Mouse (Mus musculus) regulatory T cell (primary cell): Measurements from ENCODE around the gene Atp6v1d.

Experiments
- in situ Hi-C: fragments of 300-600 bp; cut with MboI, MseI; formaldehyde crosslinking; loops from one replicate; pipeline ENCODE4 v1.15.1; 2025; ENCODE audit warnings: high pct_unique_total_duplicates

The Atp6v1d gene

GRCm38 (mm10) chr12:78861496-78862253 lies at the start of gene Atp6v1d, which contains the start of gene Eif2s1:
TSS of gene Atp6v1d (minus strand) at chr12:78861638.
TSS of gene Eif2s1 (plus strand) at chr12:78861819.
- in situ Hi-C loops = loop anchor here (25.0 kb wide), 1 partner anchor 649 kb away; no protein-coding TSS in a partner anchor

DNA sequence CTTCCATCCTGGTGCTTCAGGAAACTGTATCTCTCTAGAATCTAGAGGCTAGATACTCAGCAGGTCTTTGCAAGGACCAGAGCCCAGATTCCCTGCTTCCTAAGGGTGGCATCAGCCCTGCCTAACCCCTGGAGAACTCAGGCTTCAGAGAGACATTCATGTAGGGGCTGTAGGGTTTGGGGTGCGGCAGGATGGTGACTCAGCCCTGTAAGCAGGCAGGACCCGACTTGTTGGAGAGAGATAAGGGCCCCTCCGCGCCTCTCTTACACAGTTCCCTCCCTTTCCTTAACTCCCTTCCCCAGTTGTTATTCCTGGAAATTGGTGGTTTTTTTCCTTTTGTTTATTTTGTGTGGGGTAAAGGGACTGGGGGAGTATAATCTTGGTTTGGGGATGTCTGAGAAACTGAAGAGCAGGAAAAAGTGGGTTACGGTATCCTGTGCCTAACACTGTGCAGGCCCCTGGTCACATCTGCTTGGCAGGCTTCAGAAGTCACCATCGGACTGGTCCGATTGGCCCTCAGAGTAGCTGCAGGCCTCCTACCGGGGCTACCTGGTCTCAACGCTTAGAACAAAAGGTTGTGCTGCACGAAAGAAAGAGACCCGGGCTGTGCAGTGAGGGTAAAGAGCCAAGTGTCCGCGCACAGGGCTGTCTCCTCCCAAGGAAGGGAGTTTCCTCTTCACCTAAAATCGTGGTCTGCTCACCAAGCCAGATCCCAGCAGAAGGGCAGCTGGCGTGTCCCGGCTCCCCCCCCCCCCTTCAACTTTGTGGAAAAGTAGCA lies 49.4 kb upstream of the Atp6v1d start:
- in situ Hi-C loops = loop anchor here (5.0 to 10.0 kb wide), 2 partner anchors 96 to 1554 kb away; partner anchors contain the start of genes Exd2 and Tmem229b

DNA sequence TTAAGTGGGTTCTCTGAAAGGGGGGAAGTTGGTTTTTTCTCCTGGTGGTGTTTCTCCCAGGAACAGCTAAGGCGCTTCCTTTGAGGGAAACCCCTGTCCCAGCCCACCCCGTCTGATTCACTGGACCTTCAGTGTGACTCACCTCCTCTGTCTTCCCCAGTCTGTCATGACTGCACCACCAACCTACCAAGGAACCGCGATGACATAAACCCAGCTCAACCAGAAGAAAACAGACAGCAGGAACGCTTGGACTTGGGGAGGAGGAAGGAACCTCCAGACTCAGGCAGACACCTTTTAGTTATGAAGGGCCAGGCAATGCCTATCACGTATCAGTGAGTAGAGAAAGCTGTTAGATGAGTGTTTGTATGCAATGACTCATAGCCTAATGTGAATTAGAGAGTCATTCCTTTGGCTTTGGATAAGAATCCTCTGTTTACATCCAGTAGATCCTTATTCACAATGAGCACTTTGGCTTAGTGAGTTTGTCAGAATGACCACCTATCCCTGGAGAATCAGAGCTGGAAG lies 46.7 kb upstream of the Atp6v1d start:
- in situ Hi-C loops = no loop called here

- in situ Hi-C loops = no loop called here
These were observed 45.3 kb upstream of the Atp6v1d start, which contains the start of gene Plek2 for GRCm38 (mm10) chr12:78906707-78907162. TSS of gene Plek2 (minus strand) at chr12:78906964.

DNA sequence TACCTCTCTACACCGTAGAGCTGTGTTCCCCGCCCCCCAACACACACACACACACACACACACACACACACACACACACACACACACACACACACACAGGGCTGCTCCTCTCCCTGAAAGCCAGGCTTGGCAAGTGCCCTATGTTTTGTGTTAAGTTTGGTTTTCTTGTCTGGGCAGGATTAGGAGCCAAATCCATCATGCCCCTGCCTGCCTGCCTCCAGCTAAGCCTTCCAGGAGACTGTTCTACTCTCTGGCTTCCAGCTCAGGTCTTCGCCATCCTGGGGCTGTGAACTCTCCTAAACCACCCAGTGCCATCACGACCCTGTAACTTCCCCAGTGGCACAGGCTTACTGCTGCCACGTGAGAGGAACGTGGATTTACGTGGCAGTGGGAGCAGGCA lies 43.1 kb upstream of the Atp6v1d start:
- in situ Hi-C loops = no loop called here

- in situ Hi-C loops = no loop called here
These were observed 41.9 kb upstream of the Atp6v1d start for GRCm38 (mm10) chr12:78903313-78903712.

- in situ Hi-C loops = no loop called here
These were observed 40.0 kb upstream of the Atp6v1d start for GRCm38 (mm10) chr12:78901467-78901866.

DNA sequence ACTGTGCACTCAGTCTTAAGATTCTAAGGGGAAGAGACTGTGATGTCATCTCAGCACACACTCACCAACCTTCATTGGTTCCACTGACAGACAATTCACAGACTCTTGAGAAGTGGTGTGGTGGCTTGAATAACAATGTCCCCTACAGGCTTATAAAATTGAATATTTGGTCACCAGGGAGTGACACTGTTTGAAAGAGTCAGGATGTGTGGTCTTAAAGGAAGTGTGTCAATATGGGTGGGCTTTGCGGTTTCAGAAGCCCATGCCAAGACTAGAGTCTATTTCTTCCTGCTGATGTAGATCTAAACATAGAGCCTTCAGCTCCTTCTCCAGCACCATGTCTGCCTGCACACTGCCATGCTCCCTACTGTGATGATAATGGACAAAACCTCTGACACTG lies 36.4 kb upstream of the Atp6v1d start:
- in situ Hi-C loops = loop anchor here (25.0 kb wide), 1 partner anchor 1789 kb away; the partner anchor contains the start of gene Plekhd1

- in situ Hi-C loops = loop anchor here (25.0 kb wide), 1 partner anchor 1796 kb away; the partner anchor contains the start of gene Plekhd1
These were observed 29.7 kb upstream of the Atp6v1d start for GRCm38 (mm10) chr12:78891149-78891548.

DNA sequence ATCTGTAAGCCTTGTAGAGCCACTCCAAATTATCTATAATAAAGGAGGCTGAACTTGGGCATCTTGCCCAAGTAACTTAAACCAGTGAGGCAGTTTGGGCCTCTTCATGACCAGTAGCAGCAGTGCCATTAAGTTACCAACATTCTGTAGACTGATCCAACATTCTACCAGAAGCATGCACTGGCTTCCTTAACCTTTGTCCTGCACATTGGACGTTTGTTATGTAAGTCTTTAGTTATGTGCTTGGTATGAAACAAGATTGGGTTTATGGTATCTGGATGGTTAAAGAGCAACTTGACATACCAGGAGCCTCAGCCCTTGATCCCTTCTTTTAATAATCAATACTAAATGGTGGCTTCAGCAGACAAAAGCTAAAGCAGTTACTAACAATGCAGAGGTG lies 28.6 kb upstream of the Atp6v1d start:
- in situ Hi-C loops = loop anchor here (25.0 kb wide), 1 partner anchor 1797 kb away; the partner anchor contains the start of gene Plekhd1

DNA sequence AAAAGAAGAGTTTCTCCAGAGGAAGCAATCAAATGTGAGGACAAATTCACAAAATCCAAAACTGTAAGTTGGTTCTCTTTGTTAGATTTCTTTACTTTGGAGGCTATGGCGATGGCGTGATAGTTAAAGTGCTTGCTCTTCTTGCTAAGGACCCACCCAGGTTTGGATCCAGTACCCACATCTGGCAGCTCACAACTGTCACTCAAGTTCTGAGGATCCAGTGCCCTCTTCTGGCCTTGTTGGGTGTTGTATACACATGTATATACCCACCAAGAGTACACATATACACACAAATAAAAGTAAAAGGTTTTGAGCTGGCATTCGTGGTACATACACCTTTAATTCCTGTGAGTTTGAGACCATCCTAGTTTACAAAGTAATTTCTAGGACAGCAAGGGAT lies 13.1 kb upstream of the Atp6v1d start:
- in situ Hi-C loops = loop anchor here (25.0 kb wide), 1 partner anchor 662 kb away; no protein-coding TSS in a partner anchor

DNA sequence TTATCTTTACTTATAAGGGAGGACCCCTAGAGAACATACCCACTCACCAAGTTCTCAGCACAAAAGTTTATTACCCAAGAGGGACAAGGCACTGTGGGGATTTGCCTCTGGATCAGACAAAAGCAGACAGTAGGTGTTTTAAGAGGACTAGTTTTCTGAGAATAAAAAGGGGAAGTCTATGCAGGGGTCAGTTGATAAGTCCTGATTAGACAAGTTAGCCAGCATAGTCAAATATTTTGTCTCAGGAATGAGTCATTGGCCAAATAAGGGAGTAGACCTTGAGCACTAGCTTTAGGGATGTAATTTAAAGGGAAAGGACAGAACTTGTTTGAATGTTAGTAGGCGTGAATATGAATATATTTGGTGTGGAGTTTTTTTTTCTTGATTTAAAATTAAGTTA lies 6.7 kb upstream of the Atp6v1d start:
- in situ Hi-C loops = loop anchor here (25.0 kb wide), 1 partner anchor 656 kb away; no protein-coding TSS in a partner anchor

GRCm38 (mm10) chr12:78865434-78865833 lies 4.0 kb upstream of the Atp6v1d start:
- in situ Hi-C loops = loop anchor here (25.0 kb wide), 1 partner anchor 653 kb away; no protein-coding TSS in a partner anchor

DNA sequence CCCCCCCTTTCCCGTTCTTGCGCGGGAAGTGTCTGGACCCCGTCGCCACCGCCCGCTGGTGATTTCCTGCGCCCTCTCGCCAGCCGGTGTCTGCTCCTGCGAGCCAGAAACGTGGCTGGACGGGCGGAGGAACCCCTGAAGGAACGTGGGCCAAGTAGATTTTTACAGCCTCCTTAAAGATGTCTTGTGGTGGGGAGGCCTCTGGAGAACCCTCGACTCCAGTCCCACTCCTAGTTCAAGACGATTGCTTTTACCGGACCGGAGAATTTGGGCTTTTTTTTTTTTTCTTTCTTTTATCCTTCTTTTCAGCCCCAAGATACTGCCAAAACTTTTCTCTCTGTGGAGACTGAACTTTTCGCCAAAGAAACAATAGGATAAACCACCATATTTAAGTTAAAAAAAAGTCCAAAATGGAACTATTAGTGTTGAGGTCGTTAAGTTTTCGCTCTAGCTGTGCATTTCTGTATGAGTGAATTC lies 854 bp upstream of the Atp6v1d start:
- in situ Hi-C loops = loop anchor here (25.0 kb wide), 1 partner anchor 650 kb away; no protein-coding TSS in a partner anchor

DNA sequence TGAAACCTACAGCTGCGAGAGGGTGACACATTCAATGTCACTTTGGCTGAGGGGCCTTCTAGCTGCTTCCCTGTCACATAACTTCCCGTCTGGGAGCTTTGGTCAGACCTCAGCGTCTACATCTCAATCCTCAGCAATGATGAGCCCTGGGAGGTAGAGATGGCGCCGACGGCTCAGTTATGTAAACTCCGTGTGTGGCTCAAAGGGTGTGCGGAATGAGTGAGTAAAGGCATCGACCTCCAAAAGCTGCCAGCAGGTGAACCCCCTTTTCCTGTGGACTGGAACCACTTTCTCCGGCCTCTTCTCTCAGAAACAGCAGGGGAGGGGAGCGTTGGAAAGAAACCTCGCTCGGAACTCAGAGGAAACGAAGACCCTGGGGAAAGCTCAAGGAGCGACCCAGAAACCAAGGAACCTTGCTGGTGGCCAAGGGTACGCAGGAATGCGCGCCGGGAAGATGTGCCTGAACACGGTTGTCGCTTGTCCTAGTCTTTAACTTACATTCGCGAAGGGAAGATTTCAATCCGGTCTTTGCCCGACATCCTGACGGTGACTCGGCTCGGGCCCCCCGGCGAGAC lies 430 bp downstream of the Atp6v1d start:
- in situ Hi-C loops = loop anchor here (25.0 kb wide), 1 partner anchor 649 kb away; no protein-coding TSS in a partner anchor

GRCm38 (mm10) chr12:78848246-78848645 lies 13.2 kb downstream of the Atp6v1d start:
- in situ Hi-C loops = no loop called here

DNA sequence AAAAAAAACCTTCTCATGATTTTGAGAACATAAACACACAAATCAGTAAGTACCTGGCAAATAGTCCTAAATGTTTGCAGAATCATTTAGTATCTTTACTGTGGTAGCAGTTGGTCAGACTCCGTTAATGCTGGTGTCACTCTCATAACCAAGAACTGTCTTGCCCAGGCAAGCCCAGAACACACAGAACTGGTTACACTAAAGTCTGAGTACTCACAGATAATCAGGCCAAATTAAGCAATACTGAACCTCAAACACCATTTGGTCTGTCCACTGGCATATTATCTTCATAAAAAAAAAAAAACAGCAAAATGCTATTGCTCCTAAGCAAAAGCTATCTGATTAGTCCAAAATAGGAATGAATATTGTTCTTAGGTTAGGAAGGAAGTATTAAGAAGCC lies 19.0 kb downstream of the Atp6v1d start:
- in situ Hi-C loops = no loop called here

DNA sequence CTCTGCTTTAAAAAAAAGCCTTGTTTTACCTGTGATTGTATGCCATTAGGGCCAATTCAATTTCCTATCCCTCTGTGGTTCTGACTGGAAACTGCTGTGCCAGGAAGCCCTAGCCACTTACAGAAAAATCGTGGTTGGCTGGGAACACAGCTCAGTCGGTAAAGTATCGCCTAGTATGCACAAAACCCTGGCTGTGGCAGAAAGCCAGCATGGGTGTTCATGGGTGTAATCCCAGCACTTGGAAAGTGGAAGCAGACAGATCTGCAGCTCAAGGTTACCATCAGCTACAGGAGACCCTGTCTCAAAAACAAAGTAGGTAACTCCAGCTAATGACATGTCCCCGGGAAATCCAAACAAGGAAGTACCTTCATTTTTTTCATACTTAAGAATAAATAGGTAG lies 21.5 kb downstream of the Atp6v1d start:
- in situ Hi-C loops = no loop called here

GRCm38 (mm10) chr12:78834496-78834895 lies 26.9 kb downstream of the Atp6v1d start:
- in situ Hi-C loops = no loop called here

- in situ Hi-C loops = no loop called here
These were observed 47.0 kb downstream of the Atp6v1d start for GRCm38 (mm10) chr12:78814437-78814836.

- in situ Hi-C loops = no loop called here
These were observed 59.6 kb downstream of the Atp6v1d start for GRCm38 (mm10) chr12:78801836-78802235.
